ENCODE assay signal across 27 mouse cellular contexts in genomic region chr4:66397216-66397615, GRCm38 (mm10). TPM values are rescaled to one million over a fixed set of nuclear protein-coding genes. Genes with fewer than 3 reads are reported as not detected.
"Had no signal": no experiment of that assay in that cellular context is flagged by ENCODE, and none has a peak within 500 bp of the region (broad histone marks: within the 10 kb centered on the region; RNA-seq: fewer than 3 reads in every experiment).

No protein-coding gene starts in this region.

- H3K27me3 ChIP-seq: hindbrain, embryonic 13.5 days; hindbrain, embryonic 15.5 days had no signal

- H3K4me1 ChIP-seq: heart, embryonic 10.5 days; heart, embryonic 12.5 days; intestine, embryonic 15.5 days; limb, embryonic 10.5 days; limb, embryonic 12.5 days; liver, embryonic 13.5 days had no signal

- H3K9ac ChIP-seq: heart, embryonic 12.5 days; hindbrain, embryonic 13.5 days; hindbrain, embryonic 15.5 days; intestine, embryonic 15.5 days; limb, embryonic 12.5 days; liver, embryonic 13.5 days had no signal

- H3K4me2 ChIP-seq: heart, embryonic 12.5 days; hindbrain, embryonic 13.5 days; hindbrain, embryonic 15.5 days; intestine, embryonic 15.5 days; limb, embryonic 12.5 days; liver, embryonic 11.5 days; liver, embryonic 13.5 days had no signal

- DNase-seq: gastrocnemius, adult 2 months; gastrocnemius, postnatal 10 days; gastrocnemius, postnatal 25 days; heart, adult 18-20 months; heart, postnatal 10 days; heart, postnatal 4 days; kidney, adult 18-20 months; kidney, adult 8-10 months; kidney, postnatal 10 days; kidney, postnatal 25 days; kidney, postnatal 4 days; liver; liver, embryonic 13.5 days had no signal

- H3K9me3 ChIP-seq: heart, embryonic 10.5 days; heart, embryonic 12.5 days; hindbrain, embryonic 10.5 days; hindbrain, embryonic 13.5 days; hindbrain, embryonic 15.5 days; intestine, embryonic 15.5 days; limb, embryonic 10.5 days; limb, embryonic 12.5 days; liver, embryonic 13.5 days had no signal

- H3K4me3 ChIP-seq: gastrocnemius, adult 2 months; heart, embryonic 10.5 days; heart, embryonic 12.5 days; hindbrain, embryonic 10.5 days; hindbrain, embryonic 13.5 days; hindbrain, embryonic 15.5 days; intestine, embryonic 15.5 days; layer of hippocampus, adult 2 months; left cerebral cortex, adult 2 months; limb, embryonic 10.5 days; limb, embryonic 12.5 days; liver, embryonic 13.5 days had no signal

- ATAC-seq: inflammation-experienced regulatory T-cells, adult 6 months; intestine, embryonic 15.5 days; intestine, postnatal 0 days had no signal

- H3K36me3 ChIP-seq: heart, embryonic 10.5 days; heart, embryonic 12.5 days; hindbrain, embryonic 10.5 days; hindbrain, embryonic 13.5 days; hindbrain, embryonic 15.5 days; intestine, embryonic 15.5 days; limb, embryonic 10.5 days; limb, embryonic 12.5 days; liver, embryonic 13.5 days had no signal

- H3K27ac ChIP-seq: gastrocnemius, adult 2 months; heart, embryonic 10.5 days; hindbrain, embryonic 10.5 days; hindbrain, embryonic 13.5 days; hindbrain, embryonic 15.5 days; intestine, embryonic 15.5 days; layer of hippocampus, adult 2 months; left cerebral cortex, adult 2 months; limb, embryonic 10.5 days; limb, embryonic 12.5 days; liver, embryonic 13.5 days had no signal

RNA-seq across cellular contexts. Expression of gene Astn2, which starts 7.2 kb away (rescaled TPM):
- total RNA-seq: granulocyte monocyte progenitor cell, adult 5-6 weeks had no signal
- polyA plus RNA-seq: inflammation-experienced regulatory T-cells, adult 6 months had no signal
